Mouse (Mus musculus): ENCODE measurements around the gene Pou3f1. TPM values are rescaled to one million over a fixed set of nuclear protein-coding genes. Genes with fewer than 3 reads are reported as not detected.

Gene Pou3f1
- total RNA-seq (2021) = under 1 TPM; 0.16 to 0.24 TPM

GRCm38 (mm10) chr4:124656518-124656853 lies at the start of gene Pou3f1:
TSS of gene Pou3f1 (plus strand) at chr4:124656807.
- no peak for DNase-seq

GRCm38 (mm10) chr4:124607166-124607565 lies 49.4 kb upstream of the Pou3f1 start:
- DNase-seq = no peak

- peak; percentile 14 for DNase-seq
Measured at GRCm38 (mm10) chr4:124610066-124610465, 46.5 kb upstream of the Pou3f1 start.

GRCm38 (mm10) chr4:124610703-124611102 lies 45.9 kb upstream of the Pou3f1 start, which contains the start of gene 3100002H09Rik:
TSS of gene 3100002H09Rik (minus strand) at chr4:124610803.
- no peak for DNase-seq

GRCm38 (mm10) chr4:124611768-124612167 lies 44.8 kb upstream of the Pou3f1 start:
- DNase-seq = no peak

GRCm38 (mm10) chr4:124614189-124614588 lies 42.4 kb upstream of the Pou3f1 start:
- DNase-seq = no peak

GRCm38 (mm10) chr4:124615406-124615960 lies 41.1 kb upstream of the Pou3f1 start:
- DNase-seq = no peak

GRCm38 (mm10) chr4:124615986-124616385 lies 40.6 kb upstream of the Pou3f1 start:
- no peak for DNase-seq

- DNase-seq = no peak
Measured at GRCm38 (mm10) chr4:124616636-124617035, 40.0 kb upstream of the Pou3f1 start.

- no peak for DNase-seq
Measured at GRCm38 (mm10) chr4:124618599-124618998, 38.0 kb upstream of the Pou3f1 start.

GRCm38 (mm10) chr4:124621406-124621805 lies 35.2 kb upstream of the Pou3f1 start:
- DNase-seq = no peak

GRCm38 (mm10) chr4:124622566-124622965 lies 34.0 kb upstream of the Pou3f1 start:
- DNase-seq = no peak

- DNase-seq = no peak
Measured at GRCm38 (mm10) chr4:124624111-124624581, 32.5 kb upstream of the Pou3f1 start.

- no peak for DNase-seq
Measured at GRCm38 (mm10) chr4:124626836-124627235, 29.8 kb upstream of the Pou3f1 start.

GRCm38 (mm10) chr4:124631456-124631855 lies 25.2 kb upstream of the Pou3f1 start:
- no peak for DNase-seq

GRCm38 (mm10) chr4:124632856-124633255 lies 23.8 kb upstream of the Pou3f1 start:
- DNase-seq = no peak

- DNase-seq = peak; percentile 78
Measured at GRCm38 (mm10) chr4:124633281-124633680, 23.3 kb upstream of the Pou3f1 start.

GRCm38 (mm10) chr4:124639715-124640114 lies 16.9 kb upstream of the Pou3f1 start:
- DNase-seq = no peak

- no peak for DNase-seq
Measured at GRCm38 (mm10) chr4:124643859-124644258, 12.7 kb upstream of the Pou3f1 start.

- no peak for DNase-seq
Measured at GRCm38 (mm10) chr4:124644974-124645433, 11.6 kb upstream of the Pou3f1 start.

GRCm38 (mm10) chr4:124646591-124646990 lies 10.0 kb upstream of the Pou3f1 start:
- DNase-seq = peak; percentile 36

GRCm38 (mm10) chr4:124647909-124648308 lies 8.7 kb upstream of the Pou3f1 start:
- no peak for DNase-seq

- no peak for DNase-seq
Measured at GRCm38 (mm10) chr4:124652886-124653285, 3.7 kb upstream of the Pou3f1 start.

- peak; percentile 82 for DNase-seq
Measured at GRCm38 (mm10) chr4:124656854-124657650, 445 bp downstream of the Pou3f1 start.
